ENCODE assay signal across 17 mouse cellular contexts in the genomic region with DNA sequence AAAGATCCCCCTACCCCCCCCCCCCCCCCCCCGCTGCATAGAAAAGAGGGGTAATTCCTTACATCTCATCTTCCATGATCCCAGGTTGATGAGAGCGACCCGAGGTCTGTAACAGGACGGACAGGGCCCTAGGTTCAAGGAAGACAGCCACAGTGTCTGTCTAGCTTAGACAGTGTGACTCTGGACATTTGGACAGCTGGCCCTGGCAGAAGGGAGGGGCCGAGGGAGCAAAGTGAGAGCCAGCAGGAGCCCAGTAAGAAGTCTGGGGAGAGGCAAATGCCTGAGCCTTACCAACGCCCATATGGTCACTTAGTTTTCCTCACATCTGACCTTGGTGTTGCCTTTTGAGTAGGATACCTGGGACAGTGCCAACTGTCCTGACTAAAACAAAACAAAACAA. TPM values are rescaled to one million over a fixed set of nuclear protein-coding genes. Genes with fewer than 3 reads are reported as not detected.
"Had no signal": no experiment of that assay in that cellular context is flagged by ENCODE, and none has a peak within 500 bp of the region (broad histone marks: within the 10 kb centered on the region; RNA-seq: fewer than 3 reads in every experiment).

No protein-coding gene starts in this region.

- DNase-seq: kidney, adult 8-10 months; kidney, postnatal 36 days; layer of hippocampus, adult 9-11 months; layer of hippocampus, postnatal 36 days; lung, embryonic 14.5 days; lung, postnatal 14 days; right cerebral cortex, postnatal 4 days; spleen, adult 18-20 months; thymus, postnatal 36 days had no signal

- H3K36me3 ChIP-seq: limb, embryonic 15.5 days; liver, embryonic 12.5 days; midbrain, embryonic 12.5 days; neural tube, embryonic 15.5 days; stomach, embryonic 15.5 days had no signal

- H3K9ac ChIP-seq: limb, embryonic 15.5 days; liver, embryonic 12.5 days; lung, embryonic 14.5 days; midbrain, embryonic 12.5 days; neural tube, embryonic 15.5 days; stomach, embryonic 15.5 days had no signal

- ATAC-seq: liver, embryonic 12.5 days; midbrain, embryonic 16.5 days had no signal

- H3K4me3 ChIP-seq: limb, embryonic 15.5 days; liver, embryonic 12.5 days; midbrain, embryonic 12.5 days; neural tube, embryonic 15.5 days; stomach, embryonic 15.5 days had no signal

- H3K4me2 ChIP-seq: limb, embryonic 15.5 days; liver, embryonic 12.5 days; lung, embryonic 14.5 days; midbrain, embryonic 12.5 days; neural tube, embryonic 15.5 days; stomach, embryonic 15.5 days had no signal

- H3K27ac ChIP-seq: limb, embryonic 15.5 days; liver, embryonic 12.5 days; midbrain, embryonic 12.5 days; neural tube, embryonic 15.5 days; stomach, embryonic 15.5 days had no signal

- H3K9me3 ChIP-seq: limb, embryonic 15.5 days; liver, embryonic 12.5 days; midbrain, embryonic 12.5 days; neural tube, embryonic 15.5 days; stomach, embryonic 15.5 days had no signal

RNA-seq across cellular contexts. Expression of gene C1ql1, which starts 38.7 kb away (rescaled TPM):
- total RNA-seq: megakaryocyte-erythroid progenitor cell, adult 5-6 weeks had no signal
- polyA plus RNA-seq: thymus, postnatal 0 days had no signal
